Mouse (Mus musculus) hindbrain, embryonic 12.5 days (tissue): ENCODE data around the gene Pms2. TPM values are rescaled to one million over a fixed set of nuclear protein-coding genes. Genes with fewer than 3 reads are reported as not detected.

Experiments
- ATAC-seq: fragments of 200-750 bp; cut with Nextera tagmentation; 2 replicates; pipeline ENCODE4 v1.8.0; 2017; ENCODE audit warnings: moderate TSS enrichment; ENCODE audit not compliant: low FRiP score
- H3K27ac ChIP-seq: fragments of 300-500 bp; sonication (generic); 2 replicates; pipeline ENCODE4 v1.5.1; 2016; ENCODE audit warnings: mild to moderate bottlenecking
- H3K27me3 ChIP-seq: fragments of 300-500 bp; sonication (generic); 2 replicates; pipeline ENCODE4 v1.6.1; 2016; ENCODE audit warnings: mild to moderate bottlenecking
- H3K36me3 ChIP-seq: fragments of 300-500 bp; sonication (generic); 2 replicates; pipeline ENCODE4 v1.6.1; 2016; ENCODE audit warnings: mild to moderate bottlenecking
- H3K4me1 ChIP-seq: fragments of 300-500 bp; sonication (generic); 2 replicates; pipeline ENCODE4 v1.6.1; 2016
- H3K4me2 ChIP-seq: fragments of 300-500 bp; sonication (generic); replicated peaks from 2 replicates; pipeline ENCODE4 v1.6.1; 2016; ENCODE audit warnings: mild to moderate bottlenecking
- H3K4me3 ChIP-seq: fragments of 300-500 bp; sonication (generic); 2 replicates; pipeline ENCODE4 v1.5.1; 2016; ENCODE audit warnings: mild to moderate bottlenecking
- H3K9ac ChIP-seq: fragments of 300-500 bp; sonication (generic); 2 replicates; pipeline ENCODE4 v1.6.1; 2016; ENCODE audit warnings: mild to moderate bottlenecking, moderate library complexity
- H3K9me3 ChIP-seq: fragments of 300-500 bp; sonication (generic); replicated peaks from 2 replicates; pipeline ENCODE4 v1.6.1; 2016; ENCODE audit warnings: mild to moderate bottlenecking
- WGBS: fragments of 180-500 bp; shearing (Covaris S2); methylation state at CpG from one replicate; pipeline ENCODE4 v1.1.7; 2016; 5-methylcytosine and 5-hydroxymethylcytosine counted together
- polyA plus RNA-seq: library from polyadenylated mRNA; unstranded; fragments of >200 nt; fragmentation: Nextera tagmentation; extraction: Ambion mirVana; gene quantifications from 2 replicates; pipeline ENCODE4 v1.2.1, GENCODE M21; 2016

The Pms2 gene
- polyA plus RNA-seq, 1 experiment from 2014 or later: 30.2 TPM

DNA sequence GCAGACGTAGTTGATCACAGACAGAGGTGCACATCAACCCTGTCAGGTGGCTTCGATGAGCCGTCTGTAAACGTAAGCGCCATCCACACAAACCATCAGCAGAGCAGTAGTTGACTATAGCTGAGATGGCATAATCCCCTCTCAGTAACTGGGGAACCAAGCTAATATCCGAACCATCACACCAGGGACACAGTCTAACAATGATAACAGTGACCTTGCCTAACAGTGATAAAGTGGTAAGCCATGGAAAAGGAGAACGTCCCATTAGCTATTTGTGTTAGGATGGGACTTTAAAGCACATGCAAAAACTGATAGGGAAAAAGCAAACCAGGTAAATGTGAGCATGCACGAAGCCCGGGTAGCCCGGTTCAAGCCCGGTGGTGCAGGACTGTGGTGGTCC is 66.5 kb downstream of the Pms2 start:
- 89% methylated on average over 11 of the region's 11 CpGs for WGBS
- no peak overlapping the region for H3K4me3 ChIP-seq
- ATAC-seq: no peak
- H3K27me3 ChIP-seq: no peaks in the 10 kb centered on the region
- H3K4me1 ChIP-seq: peaks cover 9% of the 10 kb centered on the region
- H3K9me3 ChIP-seq: no peaks in the 10 kb centered on the region
- H3K36me3 ChIP-seq: no peaks in the 10 kb centered on the region
- no peak overlapping the region for H3K4me2 ChIP-seq
- H3K9ac ChIP-seq: no peak overlapping the region
- H3K27ac ChIP-seq: no peak overlapping the region

DNA sequence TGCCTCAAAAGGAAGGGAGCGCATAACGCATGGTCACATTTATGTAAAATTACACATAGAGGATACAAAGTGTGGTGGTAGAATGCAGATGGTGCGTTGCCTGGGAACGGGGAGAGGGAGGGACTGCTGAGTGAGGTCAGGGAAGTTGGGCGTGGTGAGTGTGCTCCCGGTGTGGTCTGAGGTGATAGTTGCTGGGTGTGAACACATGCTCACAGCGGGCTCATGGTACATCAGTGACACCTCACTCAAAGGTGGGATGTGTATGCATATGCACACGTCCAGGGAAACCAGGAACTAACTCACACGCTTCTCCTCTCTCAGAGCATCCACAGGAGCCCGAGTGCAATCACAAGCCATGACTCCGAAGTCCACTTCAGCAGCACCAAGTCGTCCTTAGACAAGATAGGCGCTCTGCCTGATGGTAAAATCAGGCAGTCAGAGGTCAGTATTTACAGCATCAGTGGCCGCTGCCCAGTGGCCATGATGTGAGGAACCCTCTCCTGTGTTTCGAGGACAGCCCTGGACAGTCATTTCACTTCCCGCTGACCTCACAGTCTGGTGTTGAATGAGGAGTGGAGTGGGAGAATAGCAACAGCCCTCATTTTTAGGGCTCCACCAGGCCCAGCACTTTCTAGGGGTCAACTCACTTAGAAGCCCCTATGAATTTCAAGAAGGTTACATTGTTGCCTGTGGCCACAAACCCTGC is 67.1 kb downstream of the Pms2 start:
- ATAC-seq: no peak
- 78% methylated on average over 16 of the region's 16 CpGs for WGBS
- Histone ChIP-seq H3K4me2 (no peak overlapping the region), H3K9ac (no peak overlapping the region), H3K4me3 (no peak overlapping the region), H3K9me3 (no peaks in the 10 kb centered on the region), H3K4me1 (peaks cover 9% of the 10 kb centered on the region), H3K27me3 (no peaks in the 10 kb centered on the region), H3K27ac (no peak overlapping the region), H3K36me3 (no peaks in the 10 kb centered on the region)

- WGBS: 32% methylated on average over 9 of the region's 9 CpGs
- Histone ChIP-seq H3K36me3 (peaks cover 20% of the 10 kb centered on the region), H3K9ac (no peak overlapping the region), H3K27ac (no peak overlapping the region), H3K4me2 (no peak overlapping the region), H3K9me3 (no peaks in the 10 kb centered on the region), H3K4me3 (no peak overlapping the region), H3K4me1 (peaks cover 9% of the 10 kb centered on the region), H3K27me3 (no peaks in the 10 kb centered on the region)
- no peak for ATAC-seq
These were observed 71.1 kb downstream of the Pms2 start for GRCm38 (mm10) chr5:143980858-143981257.

DNA sequence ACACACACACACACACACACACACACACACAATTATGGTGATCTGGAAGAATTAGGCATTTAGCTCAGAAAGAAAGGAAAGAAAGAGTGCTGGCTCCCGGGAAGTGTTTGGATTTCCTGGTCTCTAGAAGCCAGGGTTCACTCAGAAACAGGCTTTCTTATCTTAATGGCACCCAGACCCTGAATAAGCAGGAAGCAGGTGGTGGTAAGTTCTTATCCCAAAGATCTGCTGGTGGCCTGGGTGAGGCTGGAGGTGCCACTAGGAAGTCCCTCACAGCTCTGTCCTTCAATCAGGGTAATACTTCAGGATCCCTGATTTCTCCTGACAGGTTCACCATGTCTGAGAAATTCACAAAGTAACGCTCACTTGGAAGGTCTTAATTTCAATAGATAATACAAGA is 72.6 kb downstream of the Pms2 start:
- H3K4me2 ChIP-seq: no peak overlapping the region
- peaks cover 9% of the 10 kb centered on the region for H3K4me1 ChIP-seq
- H3K27me3 ChIP-seq: no peaks in the 10 kb centered on the region
- 75% methylated on average over 2 of the region's 2 CpGs for WGBS
- H3K27ac ChIP-seq: no peak overlapping the region
- H3K9ac ChIP-seq: no peak overlapping the region
- H3K9me3 ChIP-seq: no peaks in the 10 kb centered on the region
- ATAC-seq: no peak
- H3K4me3 ChIP-seq: no peak overlapping the region
- H3K36me3 ChIP-seq: peaks cover 33% of the 10 kb centered on the region

Other genes starting within 250 kb of the Pms2 start
- 37.0 and 37.7 TPM in 2 replicates for gene Usp42, start 177.7 kb upstream of the Pms2 start, polyA plus RNA-seq
- gene Eif2ak1, start 92.2 kb upstream of the Pms2 start, polyA plus RNA-seq: 47.8 and 51.7 TPM in 2 replicates
- gene Ankrd61, start 12.3 kb upstream of the Pms2 start, polyA plus RNA-seq: 0.39 and 0.47 TPM in 2 replicates
- gene Aimp2, start 117 bp upstream of the Pms2 start, polyA plus RNA-seq: 72.7 and 81.4 TPM in 2 replicates
- 1.2 and 1.9 TPM in 2 replicates for gene Gm42421, start 18.2 kb downstream of the Pms2 start, polyA plus RNA-seq
- gene Rsph10b, start 23.1 kb downstream of the Pms2 start, polyA plus RNA-seq: 2.4 and 2.6 TPM in 2 replicates
- gene Ccz1, start 104.9 kb downstream of the Pms2 start, polyA plus RNA-seq: 99.4 and 108 TPM in 2 replicates
- gene Ocm, start 116.7 kb downstream of the Pms2 start, polyA plus RNA-seq: not detected in 2 replicates
- gene Lmtk2, start 190.5 kb downstream of the Pms2 start, polyA plus RNA-seq: 8.5 and 10.1 TPM in 2 replicates